Mouse (Mus musculus): ENCODE data around the gene Chrm5. TPM values are rescaled to one million over a fixed set of nuclear protein-coding genes. Genes with fewer than 3 reads are reported as not detected.
A peak's percentile ranks its signal among the peaks of the same experiment; 100 is the strongest.

Chrm5 gene
- polyA plus RNA-seq (2015; fragmentation: Nextera tagmentation; extraction: Ambion mirVana): 0.10 TPM in 1 of 2 replicates, not detected in the other

DNA sequence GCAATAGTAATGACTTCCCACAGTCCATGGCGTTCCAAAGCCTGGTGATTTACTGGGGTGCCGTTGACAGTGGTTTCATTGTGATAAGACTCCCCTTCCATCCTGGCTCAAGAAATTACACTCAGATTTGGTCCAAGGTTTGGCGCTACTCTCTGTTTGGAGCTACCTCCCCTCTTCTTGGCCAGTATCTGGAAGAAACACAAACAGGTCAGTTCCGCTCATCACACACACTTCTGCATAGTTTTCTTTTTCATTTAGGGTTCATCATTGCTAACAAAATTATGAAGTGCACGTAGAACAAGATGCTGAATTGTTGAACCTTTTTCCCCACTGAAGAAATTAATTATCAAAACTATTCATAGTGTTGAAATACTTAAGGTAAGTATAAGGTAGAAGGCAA lies at the start of gene Chrm5:
Gene Chrm5 (minus strand): TSS at position 101 of the 400 bp plus-strand sequence.
- 80% methylated on average over 5 of the region's 5 CpGs for WGBS
- Histone ChIP-seq H3K4me3 (no peak within 1 kb of the TSS), H3K27me3 (no peaks in the 10 kb centered on the region), H3K9me3 (no peaks in the 10 kb centered on the region), H3K27ac (no peak within 1 kb of the TSS), H3K4me1 (peaks cover 10% of the 10 kb centered on the region; the same call in 1 of the 2 replicates), H3K36me3 (no peaks in the 10 kb centered on the region), H3K9ac (no peak within 1 kb of the TSS), H3K4me2 (no peak within 1 kb of the TSS)
- no peak for ATAC-seq (ENCODE audit: borderline replicate concordance, extremely low read depth, low FRiP score, low TSS enrichment)

DNA sequence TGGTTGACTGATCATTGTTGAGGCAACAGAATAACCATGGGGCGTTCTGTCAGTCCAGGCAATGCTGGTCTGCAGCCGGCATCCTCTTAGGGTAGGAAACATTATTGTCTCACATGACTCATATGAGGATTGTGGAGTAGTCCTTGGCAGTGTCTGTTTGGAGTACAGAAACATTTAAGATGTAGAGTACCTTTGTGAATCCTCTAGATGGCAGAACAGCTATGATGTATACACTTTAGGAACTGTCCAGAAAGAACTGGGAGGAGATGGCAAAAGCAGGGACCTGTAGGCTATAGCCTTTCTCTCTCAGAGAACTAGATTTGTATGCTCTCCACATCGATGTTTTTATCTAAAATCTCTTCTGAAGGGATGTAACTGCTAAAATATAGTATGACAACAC lies 46.4 kb upstream of the Chrm5 start:
- H3K9me3 ChIP-seq: no peaks in the 10 kb centered on the region
- H3K36me3 ChIP-seq: no peaks in the 10 kb centered on the region
- H3K4me2 ChIP-seq: no peak overlapping the region
- H3K9ac ChIP-seq: no peak overlapping the region
- WGBS: 81% methylated on average over 3 of the region's 3 CpGs
- no peak overlapping the region for H3K4me3 ChIP-seq
- no peak overlapping the region for H3K27ac ChIP-seq
- no peaks in the 10 kb centered on the region for H3K4me1 ChIP-seq
- no peak for ATAC-seq (ENCODE audit: borderline replicate concordance, extremely low read depth, low FRiP score, low TSS enrichment)
- H3K27me3 ChIP-seq: no peaks in the 10 kb centered on the region

DNA sequence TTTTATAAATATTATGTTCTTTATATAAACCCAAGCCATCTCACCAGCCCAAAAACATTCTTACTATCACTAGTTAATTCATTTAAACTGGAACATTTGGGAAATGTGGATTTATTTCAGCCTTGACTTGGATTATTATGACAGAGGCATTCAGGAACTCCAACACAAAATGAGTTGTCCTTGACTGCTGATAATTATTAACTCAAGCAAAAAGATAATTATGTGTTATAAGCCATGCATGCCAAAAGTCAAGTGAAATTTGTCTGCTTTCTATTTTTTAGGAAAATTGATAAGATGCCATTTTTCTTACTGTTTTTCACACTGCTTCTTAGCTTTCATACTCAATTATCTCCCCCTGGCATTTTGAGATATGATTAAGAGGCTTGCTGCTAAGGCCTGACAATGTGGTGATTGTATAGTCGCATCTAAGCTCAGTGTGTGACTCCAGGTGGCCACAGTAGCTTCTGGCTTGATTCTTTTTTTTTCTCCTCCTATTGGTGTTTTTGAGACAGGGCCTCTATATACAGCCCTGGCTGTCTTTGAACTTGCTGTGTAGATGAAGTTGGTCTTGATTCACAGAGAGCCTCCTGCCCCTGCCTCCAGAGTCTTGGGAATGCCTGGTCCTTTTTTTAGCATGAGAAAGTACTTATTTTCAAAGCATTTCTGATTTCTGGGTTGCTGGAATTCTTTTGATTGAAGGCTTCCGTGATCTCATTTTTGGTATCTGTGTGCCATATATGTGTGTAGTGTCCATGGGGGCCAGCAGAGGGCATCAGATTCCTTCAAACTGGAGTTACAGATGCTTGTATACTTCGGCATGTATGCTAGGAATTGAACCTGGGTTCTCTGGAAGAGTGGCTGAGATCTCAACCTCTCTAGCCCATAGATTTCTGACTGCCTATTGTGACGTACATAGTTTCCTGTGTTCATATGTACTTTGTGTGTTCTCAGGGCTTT lies 40.2 kb upstream of the Chrm5 start:
- no peaks in the 10 kb centered on the region for H3K36me3 ChIP-seq
- H3K4me1 ChIP-seq: no peaks in the 10 kb centered on the region
- H3K9me3 ChIP-seq: no peaks in the 10 kb centered on the region
- no peak overlapping the region for H3K9ac ChIP-seq
- no peaks in the 10 kb centered on the region for H3K27me3 ChIP-seq
- no peak overlapping the region for H3K4me2 ChIP-seq
- no peak overlapping the region for H3K27ac ChIP-seq
- WGBS: 86% methylated on average over 4 of the region's 4 CpGs
- ATAC-seq (ENCODE audit: borderline replicate concordance, extremely low read depth, low FRiP score, low TSS enrichment): no peak
- no peak overlapping the region for H3K4me3 ChIP-seq

DNA sequence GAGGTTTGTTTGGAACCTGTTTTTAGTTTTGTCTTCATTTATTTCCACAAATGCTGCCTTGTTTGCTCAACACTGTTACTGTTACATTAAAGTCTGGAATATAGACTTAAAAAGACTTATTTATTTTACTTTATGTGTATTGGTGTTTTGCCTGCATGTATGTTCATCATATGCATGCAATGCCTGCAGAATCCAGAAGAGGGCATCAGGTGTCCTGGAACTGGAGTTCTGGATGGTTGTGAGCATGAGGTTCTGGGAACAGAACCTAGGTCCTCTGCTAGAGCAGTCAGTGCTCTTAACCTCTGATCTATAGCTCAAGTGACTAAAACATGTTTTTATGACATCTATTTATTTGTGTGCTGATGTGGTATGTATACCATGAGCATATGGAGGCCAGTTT lies 38.0 kb upstream of the Chrm5 start:
- Histone ChIP-seq H3K4me2 (no peak overlapping the region), H3K4me1 (no peaks in the 10 kb centered on the region), H3K27me3 (no peaks in the 10 kb centered on the region), H3K9me3 (no peaks in the 10 kb centered on the region), H3K4me3 (no peak overlapping the region), H3K27ac (no peak overlapping the region), H3K9ac (no peak overlapping the region), H3K36me3 (no peaks in the 10 kb centered on the region)
- no peak for ATAC-seq (ENCODE audit: borderline replicate concordance, extremely low read depth, low FRiP score, low TSS enrichment)

DNA sequence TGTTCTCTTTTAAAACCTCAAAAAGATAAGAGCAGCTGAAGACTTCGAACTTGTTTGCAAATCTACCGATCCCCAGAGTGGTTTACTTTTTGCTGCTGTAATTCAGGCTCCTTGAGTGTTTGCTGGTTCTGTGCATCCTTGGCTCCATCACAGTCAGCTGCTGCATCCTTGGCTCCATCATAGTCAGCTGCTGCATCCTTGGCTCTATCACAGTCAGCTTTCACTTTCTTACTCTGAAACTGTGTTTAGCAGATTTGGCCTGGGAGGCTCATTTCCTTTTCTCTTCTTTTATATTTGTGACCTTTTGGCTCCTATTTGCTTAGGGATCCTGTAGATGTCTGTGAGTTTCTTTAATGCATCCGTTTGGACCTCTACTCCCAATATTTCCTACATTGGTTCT lies 36.6 kb upstream of the Chrm5 start:
- no peaks in the 10 kb centered on the region for H3K27me3 ChIP-seq
- H3K9me3 ChIP-seq: no peaks in the 10 kb centered on the region
- no peak for ATAC-seq (ENCODE audit: borderline replicate concordance, extremely low read depth, low FRiP score, low TSS enrichment)
- no peaks in the 10 kb centered on the region for H3K4me1 ChIP-seq
- H3K4me3 ChIP-seq: no peak overlapping the region
- no peak overlapping the region for H3K4me2 ChIP-seq
- H3K9ac ChIP-seq: no peak overlapping the region
- H3K27ac ChIP-seq: no peak overlapping the region
- H3K36me3 ChIP-seq: no peaks in the 10 kb centered on the region
- WGBS: 73% methylated on average over 3 of the region's 3 CpGs

DNA sequence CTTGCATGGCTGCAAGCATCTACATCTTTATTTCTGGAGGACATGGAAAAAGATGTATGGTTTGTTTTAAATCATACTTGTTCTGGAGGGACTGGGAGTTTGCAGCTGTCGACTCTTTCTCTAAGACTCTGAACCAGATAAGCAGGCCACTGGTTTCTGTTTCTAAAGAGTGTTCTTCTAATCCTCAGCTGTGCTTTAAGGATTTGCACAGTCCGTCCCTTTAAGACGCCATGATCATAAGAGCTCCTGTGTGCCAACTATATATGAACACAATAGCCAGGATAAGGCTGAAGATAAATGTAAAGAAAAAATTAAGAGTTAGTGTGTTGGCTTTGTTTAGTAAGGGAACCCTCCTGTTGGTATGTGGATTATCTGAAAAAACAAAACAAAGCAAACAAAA lies 36.2 kb upstream of the Chrm5 start:
- Histone ChIP-seq H3K9ac (no peak overlapping the region), H3K27me3 (no peaks in the 10 kb centered on the region), H3K4me3 (no peak overlapping the region), H3K4me1 (no peaks in the 10 kb centered on the region), H3K4me2 (no peak overlapping the region), H3K9me3 (no peaks in the 10 kb centered on the region), H3K36me3 (no peaks in the 10 kb centered on the region), H3K27ac (no peak overlapping the region)
- ATAC-seq (ENCODE audit: borderline replicate concordance, extremely low read depth, low FRiP score, low TSS enrichment): no peak
- 80% methylated on average over 3 of the region's 3 CpGs for WGBS

DNA sequence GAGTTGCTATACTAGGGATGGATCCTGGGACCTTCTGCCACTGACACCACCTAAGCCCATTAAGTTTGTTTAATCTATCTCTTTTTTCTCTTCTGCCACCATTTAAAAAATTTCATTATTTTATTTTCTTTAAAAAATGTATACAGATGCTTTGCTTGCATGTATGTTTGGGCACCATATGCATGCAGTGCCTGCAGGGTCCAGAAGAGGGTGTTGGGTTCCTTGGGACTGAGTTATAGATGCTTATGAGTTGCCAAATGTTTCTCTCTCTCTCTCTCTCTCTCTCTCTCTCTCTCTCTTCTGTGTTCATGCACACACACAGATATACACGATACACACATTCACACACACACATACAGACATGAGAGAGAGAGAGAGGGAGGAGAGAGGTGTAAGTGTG lies 32.5 kb upstream of the Chrm5 start:
- Histone ChIP-seq H3K27ac (no peak overlapping the region), H3K9ac (no peak overlapping the region), H3K4me1 (no peaks in the 10 kb centered on the region), H3K9me3 (no peaks in the 10 kb centered on the region), H3K4me3 (no peak overlapping the region), H3K27me3 (no peaks in the 10 kb centered on the region), H3K36me3 (no peaks in the 10 kb centered on the region), H3K4me2 (no peak overlapping the region)
- 90% methylated on average over 1 of the region's 1 CpGs for WGBS
- ATAC-seq (ENCODE audit: borderline replicate concordance, extremely low read depth, low FRiP score, low TSS enrichment): no peak

DNA sequence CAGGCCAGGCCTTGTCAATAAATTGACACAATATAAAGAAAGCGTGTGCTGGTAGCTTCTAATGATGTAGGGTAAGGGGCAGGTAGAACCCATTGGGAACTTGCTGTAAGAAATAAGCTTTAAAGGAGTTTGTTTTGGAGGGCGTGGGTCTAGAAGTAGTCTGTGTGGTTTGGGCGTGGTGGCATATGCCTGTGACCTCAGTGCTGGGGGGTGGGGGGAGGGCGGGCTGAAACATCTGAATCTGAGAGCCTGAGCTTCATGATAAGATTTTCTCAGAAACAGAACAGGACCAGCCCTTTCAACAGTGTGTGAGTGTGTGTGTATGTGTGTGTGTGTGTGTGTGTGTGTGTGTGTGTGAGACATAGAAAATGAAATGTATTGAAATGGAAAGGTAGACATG lies 29.6 kb upstream of the Chrm5 start:
- Histone ChIP-seq H3K27ac (no peak overlapping the region), H3K4me3 (no peak overlapping the region), H3K27me3 (no peaks in the 10 kb centered on the region), H3K9ac (no peak overlapping the region), H3K4me2 (no peak overlapping the region), H3K9me3 (no peaks in the 10 kb centered on the region), H3K4me1 (no peaks in the 10 kb centered on the region), H3K36me3 (no peaks in the 10 kb centered on the region)
- ATAC-seq (ENCODE audit: borderline replicate concordance, extremely low read depth, low FRiP score, low TSS enrichment): no peak
- WGBS: 75% methylated on average over 4 of the region's 4 CpGs

DNA sequence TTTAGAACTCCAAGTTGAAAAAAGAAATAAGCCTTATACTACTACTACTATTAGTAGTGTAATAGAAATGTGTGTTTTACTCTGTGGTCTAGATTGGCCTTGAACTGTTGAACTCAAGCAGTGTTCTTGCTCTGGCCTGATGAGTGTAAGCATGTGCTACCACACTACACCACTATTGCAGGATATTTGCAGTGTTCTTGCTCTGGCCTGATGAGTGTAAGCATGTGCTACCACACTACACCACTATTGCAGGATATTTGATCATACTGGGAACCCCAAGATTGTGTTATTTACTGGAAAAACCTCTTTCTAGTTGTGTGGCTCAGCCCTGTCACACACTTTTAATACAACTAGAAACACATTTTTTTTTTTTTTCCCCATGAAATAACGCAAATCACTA lies 26.9 kb upstream of the Chrm5 start:
- Histone ChIP-seq H3K9ac (no peak overlapping the region), H3K4me2 (no peak overlapping the region), H3K9me3 (no peaks in the 10 kb centered on the region), H3K36me3 (no peaks in the 10 kb centered on the region), H3K4me1 (no peaks in the 10 kb centered on the region), H3K27me3 (no peaks in the 10 kb centered on the region), H3K27ac (no peak overlapping the region), H3K4me3 (no peak overlapping the region)
- WGBS: 83% methylated on average over 1 of the region's 1 CpGs
- ATAC-seq (ENCODE audit: borderline replicate concordance, extremely low read depth, low FRiP score, low TSS enrichment): no peak

DNA sequence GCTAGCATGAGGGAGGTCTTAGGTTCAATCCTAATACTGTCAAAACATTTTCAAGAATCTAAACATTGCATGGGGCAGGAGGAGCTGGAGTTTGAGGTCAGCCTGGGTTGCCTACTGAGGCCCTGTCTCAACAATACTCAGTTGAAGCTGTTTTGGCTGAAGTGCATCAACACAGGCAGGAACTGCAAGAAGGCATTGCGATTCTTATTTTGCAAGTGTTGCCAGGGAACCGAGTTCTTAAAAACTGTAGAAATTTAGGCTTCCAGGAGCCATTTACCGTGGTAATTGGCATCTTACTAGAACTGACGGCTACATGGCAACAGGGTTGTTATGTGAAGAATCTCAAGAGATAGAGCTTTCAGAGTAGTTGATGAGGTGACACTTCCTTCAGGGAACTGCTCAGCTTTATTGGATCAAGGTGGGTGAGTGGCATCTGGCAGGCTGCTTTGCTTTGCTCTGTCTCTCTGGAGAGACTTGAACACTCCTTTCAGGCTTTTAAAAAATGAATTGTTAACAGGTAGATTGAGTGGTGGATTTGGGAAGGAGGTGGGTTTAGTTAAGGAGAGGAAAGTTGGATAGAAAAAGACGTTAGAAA lies 26.4 kb upstream of the Chrm5 start:
- WGBS: 67% methylated on average over 5 of the region's 5 CpGs
- Histone ChIP-seq H3K27ac (no peak overlapping the region), H3K4me2 (no peak overlapping the region), H3K4me1 (no peaks in the 10 kb centered on the region), H3K36me3 (no peaks in the 10 kb centered on the region), H3K27me3 (no peaks in the 10 kb centered on the region), H3K9ac (no peak overlapping the region), H3K4me3 (no peak overlapping the region), H3K9me3 (no peaks in the 10 kb centered on the region)
- ATAC-seq (ENCODE audit: borderline replicate concordance, extremely low read depth, low FRiP score, low TSS enrichment): no peak

DNA sequence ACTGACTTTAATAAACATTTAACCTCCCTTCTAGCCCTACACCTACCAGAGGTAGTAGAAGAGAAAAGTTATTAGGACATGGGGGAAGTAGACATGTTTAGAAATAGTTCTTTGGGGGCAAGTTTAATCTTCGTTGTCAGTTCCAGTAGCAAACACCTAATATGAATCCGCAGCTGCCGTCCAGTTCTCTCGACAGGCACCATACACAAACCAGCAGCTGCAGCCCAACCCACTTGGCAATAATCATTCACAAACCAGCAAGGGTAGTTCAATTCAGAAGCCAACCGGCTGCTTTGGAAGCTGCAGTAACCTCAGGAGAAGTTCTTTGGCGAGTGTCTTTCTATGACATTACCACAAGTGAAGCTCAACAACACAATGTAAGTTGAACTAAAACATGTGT lies 23.4 kb upstream of the Chrm5 start:
- H3K36me3 ChIP-seq: no peaks in the 10 kb centered on the region
- H3K4me3 ChIP-seq: no peak overlapping the region
- 46% methylated on average over 6 of the region's 6 CpGs for WGBS
- no peak overlapping the region for H3K9ac ChIP-seq
- no peak overlapping the region for H3K27ac ChIP-seq
- no peak overlapping the region for H3K4me2 ChIP-seq
- H3K9me3 ChIP-seq: no peaks in the 10 kb centered on the region
- ATAC-seq (ENCODE audit: borderline replicate concordance, extremely low read depth, low FRiP score, low TSS enrichment): no peak
- H3K4me1 ChIP-seq: peaks cover 4% of the 10 kb centered on the region; the same call in 1 of the 2 replicates
- H3K27me3 ChIP-seq: no peaks in the 10 kb centered on the region

DNA sequence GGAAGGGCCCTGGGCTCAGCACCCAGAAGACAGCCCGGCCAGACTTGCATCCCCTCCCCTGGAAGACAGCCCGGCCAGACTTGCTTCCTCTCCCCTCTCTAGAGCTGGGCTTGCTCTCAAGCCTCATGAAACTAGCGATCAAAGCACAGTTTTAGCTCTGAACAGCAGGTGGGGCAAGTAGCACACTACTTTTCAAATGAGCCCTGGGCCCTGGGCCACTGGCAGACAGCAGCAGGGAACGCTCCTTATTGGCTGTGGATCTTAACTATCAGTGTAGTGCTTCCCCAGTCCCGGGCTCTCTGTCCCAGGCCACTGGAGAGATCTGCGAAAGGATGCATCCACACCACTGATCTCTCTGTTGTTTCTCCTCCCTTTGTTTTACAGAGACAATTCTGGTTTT lies 20.6 kb upstream of the Chrm5 start:
- no peaks in the 10 kb centered on the region for H3K36me3 ChIP-seq
- no peak overlapping the region for H3K27ac ChIP-seq
- H3K4me3 ChIP-seq: no peak overlapping the region
- under 1% methylated on average over 6 of the region's 6 CpGs for WGBS
- no peaks in the 10 kb centered on the region for H3K27me3 ChIP-seq
- H3K4me1 ChIP-seq: peaks cover 4% of the 10 kb centered on the region; the same call in 1 of the 2 replicates
- no peak overlapping the region for H3K9ac ChIP-seq
- no peak overlapping the region for H3K4me2 ChIP-seq
- peak; percentile 91 for ATAC-seq (ENCODE audit: borderline replicate concordance, extremely low read depth, low FRiP score, low TSS enrichment)
- no peaks in the 10 kb centered on the region for H3K9me3 ChIP-seq
